Mouse (Mus musculus): Measurements from ENCODE around the gene Pagr1a. TPM values are rescaled to one million over a fixed set of nuclear protein-coding genes. Genes with fewer than 3 reads are reported as not detected.
A peak's percentile ranks its signal among the peaks of the same experiment; 100 is the strongest.

Gene Pagr1a
- polyA plus RNA-seq, 1 experiment from 2014 or later: 23.1 TPM

- Histone ChIP-seq H3K4me1 (ENCODE audit: control insufficient read depth in 2 of 2, insufficient read depth in 2 of 2, low read length in 2 of 2) (peaks cover 19 to 28% of the 10 kb centered on the region in 2 experiments), H3K9me3 (ENCODE audit: control insufficient read depth, low read length) (no peaks in the 10 kb centered on the region), H3K27me3 (ENCODE audit: control insufficient read depth, insufficient read depth, low read length) (no peaks in the 10 kb centered on the region), H3K4me3 (ENCODE audit: control insufficient read depth in 1 of 2, insufficient read depth in 1 of 2, low read depth in 1 of 2, low read length in 2 of 2) (peak overlapping the region; percentile 46 to 98), H3K9ac (ENCODE audit: low read length) (peak overlapping the region; percentile 99), H3K36me3 (ENCODE audit: control insufficient read depth, insufficient read depth, low read length) (peaks cover 73% of the 10 kb centered on the region), H3K27ac (replicated peaks in 1 of 2; ENCODE audit: control insufficient read depth in 1 of 2, insufficient read depth in 1 of 2, low read depth in 2 of 2, low read length in 2 of 2) (peak overlapping the region; percentile 92 to 100), H3K4me2 (ENCODE audit: low read length) (peak overlapping the region; percentile 96)
- ATAC-seq (ENCODE audit: insufficient number of reproducible peaks, insufficient read depth, low FRiP score, low read depth): no peak
- WGBS: 72% methylated on average over 8 of the region's 8 CpGs
These were observed 10.7 kb upstream of the Pagr1a start for GRCm38 (mm10) chr7:127027885-127028284.

DNA sequence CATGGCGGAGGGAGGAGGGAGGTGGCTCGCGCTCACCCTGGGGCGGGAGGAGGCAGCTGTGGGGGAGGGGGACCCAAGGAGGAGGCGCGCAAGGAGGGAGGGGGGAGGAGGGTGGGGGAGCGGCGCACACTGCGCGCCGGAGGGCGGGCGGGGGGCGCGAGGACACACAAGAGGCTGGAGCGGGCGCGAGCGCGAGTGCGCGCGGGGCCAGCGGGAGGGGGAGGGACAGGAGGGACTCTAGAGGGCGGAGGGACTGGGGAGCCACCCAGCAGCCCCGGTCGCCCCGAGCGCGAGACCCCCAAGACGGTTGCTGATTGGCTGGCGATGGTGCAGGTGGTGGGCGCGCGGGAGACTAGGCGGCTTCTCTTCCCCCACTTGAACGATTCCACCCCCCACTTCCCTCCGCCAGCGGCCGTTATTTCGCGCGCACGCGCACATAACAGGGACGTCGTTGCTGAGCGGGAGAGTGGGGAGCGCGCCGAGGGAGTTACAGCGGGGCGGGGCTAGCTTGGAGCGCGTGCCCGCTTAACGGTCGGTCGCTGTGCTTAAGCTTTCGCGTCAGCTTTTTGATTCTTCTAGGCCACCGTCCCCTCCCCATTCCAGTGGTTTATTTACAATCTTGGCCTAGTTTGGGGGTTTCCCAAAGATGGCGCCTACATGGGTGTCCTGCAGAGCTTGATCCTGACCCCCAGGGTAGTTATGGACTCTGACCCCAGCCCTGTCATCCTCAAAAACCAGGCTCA, 10.0 kb upstream of the Pagr1a start, which contains the start of gene Maz:
Maz (minus strand) TSS at position 54 of the 743 bp plus-strand sequence.
- no peaks in the 10 kb centered on the region for H3K9me3 ChIP-seq (ENCODE audit: control insufficient read depth, low read length)
- peaks cover 19 to 35% of the 10 kb centered on the region in 2 experiments for H3K4me1 ChIP-seq (ENCODE audit: control insufficient read depth in 2 of 2, insufficient read depth in 2 of 2, low read length in 2 of 2)
- H3K36me3 ChIP-seq (ENCODE audit: control insufficient read depth, insufficient read depth, low read length): peaks cover 73% of the 10 kb centered on the region
- 1% methylated on average over 45 of the region's 63 CpGs for WGBS
- H3K27me3 ChIP-seq (ENCODE audit: control insufficient read depth, insufficient read depth, low read length): no peaks in the 10 kb centered on the region
- peak within 1 kb of the TSS; percentile 96 for H3K4me2 ChIP-seq (ENCODE audit: low read length)
- ATAC-seq (ENCODE audit: insufficient number of reproducible peaks, insufficient read depth, low FRiP score, low read depth): peak; percentile 91
- peak within 1 kb of the TSS; percentile 88 to 98 for H3K4me3 ChIP-seq (ENCODE audit: control insufficient read depth in 1 of 2, insufficient read depth in 1 of 2, low read depth in 1 of 2, low read length in 2 of 2)
- peak within 1 kb of the TSS; percentile 99 for H3K9ac ChIP-seq (ENCODE audit: low read length)
- peak within 1 kb of the TSS; percentile 92 to 100 for H3K27ac ChIP-seq (replicated peaks in 1 of 2; ENCODE audit: control insufficient read depth in 1 of 2, insufficient read depth in 1 of 2, low read depth in 2 of 2, low read length in 2 of 2)

DNA sequence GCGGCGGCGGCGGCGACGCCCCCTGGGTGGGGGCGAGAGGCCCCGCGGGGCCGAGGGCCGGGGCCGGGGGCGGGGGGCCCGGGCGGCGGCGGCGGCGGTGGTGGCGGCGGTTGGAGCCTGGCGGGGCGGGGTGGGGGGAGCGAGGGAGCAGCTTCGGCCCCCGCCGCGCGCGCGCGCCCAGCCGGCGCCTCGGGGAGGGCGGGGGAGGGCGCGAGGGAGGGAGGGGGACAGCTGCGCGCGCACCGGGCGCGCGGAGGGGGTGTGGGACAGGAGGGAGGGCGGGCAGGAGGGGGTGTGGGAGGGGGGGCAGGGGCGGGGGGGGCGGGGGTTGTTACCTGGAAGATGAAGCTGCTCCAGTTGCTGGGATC, 9.4 kb upstream of the Pagr1a start:
- Histone ChIP-seq H3K9me3 (ENCODE audit: control insufficient read depth, low read length) (no peaks in the 10 kb centered on the region), H3K27ac (replicated peaks in 1 of 2; ENCODE audit: control insufficient read depth in 1 of 2, insufficient read depth in 1 of 2, low read depth in 2 of 2, low read length in 2 of 2) (peak overlapping the region; percentile 91 to 100), H3K9ac (ENCODE audit: low read length) (peak overlapping the region; percentile 99), H3K27me3 (ENCODE audit: control insufficient read depth, insufficient read depth, low read length) (no peaks in the 10 kb centered on the region), H3K4me2 (ENCODE audit: low read length) (peak overlapping the region; percentile 96), H3K4me1 (ENCODE audit: control insufficient read depth in 2 of 2, insufficient read depth in 2 of 2, low read length in 2 of 2) (peaks cover 19 to 40% of the 10 kb centered on the region in 2 experiments), H3K4me3 (ENCODE audit: control insufficient read depth in 1 of 2, insufficient read depth in 1 of 2, low read depth in 1 of 2, low read length in 2 of 2) (peak overlapping the region; percentile 88 to 98), H3K36me3 (ENCODE audit: control insufficient read depth, insufficient read depth, low read length) (peaks cover 72% of the 10 kb centered on the region)
- no peak for ATAC-seq (ENCODE audit: insufficient number of reproducible peaks, insufficient read depth, low FRiP score, low read depth)
- WGBS: no CpG with 5 or more reads among the region's 48 CpGs

DNA sequence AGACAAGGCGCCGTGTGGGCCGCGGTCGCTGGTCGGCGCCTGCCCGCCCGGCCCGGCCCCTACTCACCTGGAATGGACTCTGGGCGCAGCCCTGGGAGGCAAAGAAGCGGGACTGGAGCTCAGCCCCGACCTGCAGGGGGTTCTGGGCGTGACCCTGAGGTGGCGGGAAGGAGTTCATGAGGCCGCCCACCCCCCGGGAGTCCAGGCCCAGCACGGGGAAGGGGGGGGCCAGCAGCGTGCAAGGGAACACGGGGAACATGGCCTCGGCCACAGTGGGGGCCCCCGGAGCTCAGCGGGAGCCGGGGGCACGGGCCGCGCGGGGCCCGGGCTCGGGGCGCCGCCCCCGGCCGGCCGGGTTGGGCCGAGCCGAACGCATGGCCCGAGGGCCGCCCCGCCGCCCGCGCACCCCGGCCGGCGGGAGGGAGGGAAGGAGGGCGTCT, 9.0 kb upstream of the Pagr1a start:
- Histone ChIP-seq H3K4me3 (ENCODE audit: control insufficient read depth in 1 of 2, insufficient read depth in 1 of 2, low read depth in 1 of 2, low read length in 2 of 2) (peak overlapping the region; percentile 88 to 98), H3K36me3 (ENCODE audit: control insufficient read depth, insufficient read depth, low read length) (peaks cover 67% of the 10 kb centered on the region), H3K9me3 (ENCODE audit: control insufficient read depth, low read length) (no peaks in the 10 kb centered on the region), H3K27me3 (ENCODE audit: control insufficient read depth, insufficient read depth, low read length) (no peaks in the 10 kb centered on the region), H3K9ac (ENCODE audit: low read length) (peak overlapping the region; percentile 99), H3K27ac (replicated peaks in 1 of 2; ENCODE audit: control insufficient read depth in 1 of 2, insufficient read depth in 1 of 2, low read depth in 2 of 2, low read length in 2 of 2) (peak overlapping the region; percentile 91 to 100), H3K4me1 (ENCODE audit: control insufficient read depth in 2 of 2, insufficient read depth in 2 of 2, low read length in 2 of 2) (peaks cover 23 to 45% of the 10 kb centered on the region in 2 experiments), H3K4me2 (ENCODE audit: low read length) (peak overlapping the region; percentile 96)
- under 1% methylated on average over 42 of the region's 48 CpGs for WGBS
- peak; percentile 29 for ATAC-seq (ENCODE audit: insufficient number of reproducible peaks, insufficient read depth, low FRiP score, low read depth)

- no peaks in the 10 kb centered on the region for H3K9me3 ChIP-seq (ENCODE audit: control insufficient read depth, low read length)
- H3K9ac ChIP-seq (ENCODE audit: low read length): peak overlapping the region; percentile 99
- no peaks in the 10 kb centered on the region for H3K27me3 ChIP-seq (ENCODE audit: control insufficient read depth, insufficient read depth, low read length)
- H3K4me3 ChIP-seq (ENCODE audit: control insufficient read depth in 1 of 2, insufficient read depth in 1 of 2, low read depth in 1 of 2, low read length in 2 of 2): peak overlapping the region; percentile 88 to 98
- H3K4me2 ChIP-seq (ENCODE audit: low read length): peak overlapping the region; percentile 96
- WGBS: under 1% methylated on average over 57 of the region's 65 CpGs
- peaks cover 62% of the 10 kb centered on the region for H3K36me3 ChIP-seq (ENCODE audit: control insufficient read depth, insufficient read depth, low read length)
- ATAC-seq (ENCODE audit: insufficient number of reproducible peaks, insufficient read depth, low FRiP score, low read depth): no peak
- peak overlapping the region; percentile 91 to 100 for H3K27ac ChIP-seq (replicated peaks in 1 of 2; ENCODE audit: control insufficient read depth in 1 of 2, insufficient read depth in 1 of 2, low read depth in 2 of 2, low read length in 2 of 2)
- peaks cover 26 to 49% of the 10 kb centered on the region in 2 experiments for H3K4me1 ChIP-seq (ENCODE audit: control insufficient read depth in 2 of 2, insufficient read depth in 2 of 2, low read length in 2 of 2)
These were observed 8.5 kb upstream of the Pagr1a start for GRCm38 (mm10) chr7:127025556-127026160.

- WGBS: under 1% methylated on average over 30 of the region's 30 CpGs
- H3K36me3 ChIP-seq (ENCODE audit: control insufficient read depth, insufficient read depth, low read length): peaks cover 55% of the 10 kb centered on the region
These were observed 7.8 kb upstream of the Pagr1a start for GRCm38 (mm10) chr7:127024755-127025555.

More at GRCm38 (mm10) chr7:127024755-127025555, 7.8 kb upstream of the Pagr1a start:
- Histone ChIP-seq H3K4me1 (ENCODE audit: control insufficient read depth in 2 of 2, insufficient read depth in 2 of 2, low read length in 2 of 2) (peaks cover 31 to 56% of the 10 kb centered on the region in 2 experiments), H3K27ac (replicated peaks in 1 of 2; ENCODE audit: control insufficient read depth in 1 of 2, insufficient read depth in 1 of 2, low read depth in 2 of 2, low read length in 2 of 2) (peak overlapping the region; percentile 91 to 100), H3K4me3 (ENCODE audit: control insufficient read depth in 1 of 2, insufficient read depth in 1 of 2, low read depth in 1 of 2, low read length in 2 of 2) (peak overlapping the region; percentile 88 to 98), H3K9me3 (ENCODE audit: control insufficient read depth, low read length) (no peaks in the 10 kb centered on the region), H3K27me3 (ENCODE audit: control insufficient read depth, insufficient read depth, low read length) (no peaks in the 10 kb centered on the region), H3K9ac (ENCODE audit: low read length) (peak overlapping the region; percentile 99), H3K4me2 (ENCODE audit: low read length) (peak overlapping the region; percentile 96)
- ATAC-seq (ENCODE audit: insufficient number of reproducible peaks, insufficient read depth, low FRiP score, low read depth): peak; percentile 8

All from heart, embryonic 14.5 days (tissue).